Mouse (Mus musculus): ENCODE measurements at regions not wholly inside any gene's neighbourhood (a gene's known extent, or its start where the extent isn't known, plus 50 kb on each side); places are given as distances from the start of the nearest gene placed in this dataset.

DNA sequence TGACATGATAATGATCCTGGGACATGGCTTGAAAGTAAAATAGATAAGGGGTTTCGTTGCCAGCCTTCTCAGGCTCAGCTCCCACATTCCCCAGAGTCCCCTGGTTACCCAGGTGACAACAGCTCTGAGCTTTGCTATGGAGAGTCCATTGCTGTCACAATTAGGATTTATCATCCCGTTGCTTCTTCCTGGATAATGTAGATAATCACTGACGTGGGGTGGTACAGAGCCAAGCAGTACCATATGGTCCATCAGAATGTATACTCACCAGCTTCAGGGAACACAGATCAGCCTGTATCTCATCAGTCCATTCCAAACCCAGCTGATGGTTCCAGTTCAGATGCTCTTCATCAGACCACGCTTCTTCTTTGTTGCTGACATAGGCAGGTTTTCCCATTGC, 145.7 kb upstream of the Sfrp2 start:
- Histone ChIP-seq H3K4me2 (replicated peaks) (no peak overlapping the region), H3K9me3 (no peaks in the 10 kb centered on the region), H3K36me3 (no peaks in the 10 kb centered on the region), H3K4me3 (no peak overlapping the region), H3K4me1 (no peaks in the 10 kb centered on the region), H3K27ac (no peak overlapping the region), H3K27me3 (no peaks in the 10 kb centered on the region), H3K9ac (no peak overlapping the region)
- whole genome bisulfite sequencing, result 79% methylated on average over 4 of the region's 4 CpGs
- ATAC-seq (ENCODE audit: low FRiP score, low read depth), result no peak

DNA sequence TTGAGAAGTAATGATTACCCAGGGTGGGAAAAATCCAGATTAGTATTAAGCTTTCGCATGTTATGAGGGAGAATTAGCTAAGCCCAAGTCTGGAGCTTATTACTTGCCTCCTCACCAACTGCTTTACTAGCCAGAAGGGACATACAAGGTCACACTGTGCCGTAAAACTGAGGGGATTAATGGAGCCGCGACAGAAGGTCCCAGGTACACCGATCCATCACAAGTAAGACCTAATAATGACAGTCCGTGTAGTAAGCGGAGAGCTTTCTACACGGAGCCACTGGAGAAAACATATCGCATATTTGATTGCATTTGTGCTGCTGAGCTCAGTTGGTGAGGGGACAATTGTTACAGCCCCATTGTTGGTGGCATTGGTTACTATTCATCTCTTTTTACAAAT, 133.1 kb upstream of the Sfrp2 start:
- Histone ChIP-seq H3K4me3 (no peak overlapping the region), H3K4me2 (replicated peaks) (no peak overlapping the region; the same call in 1 of the 2 replicates), H3K9me3 (no peaks in the 10 kb centered on the region), H3K27me3 (no peaks in the 10 kb centered on the region), H3K27ac (no peak overlapping the region), H3K4me1 (peaks cover 15% of the 10 kb centered on the region), H3K9ac (no peak overlapping the region), H3K36me3 (no peaks in the 10 kb centered on the region)
- WGBS, result 25% methylated on average over 9 of the region's 9 CpGs
- no peak for ATAC-seq (ENCODE audit: low FRiP score, low read depth)

DNA sequence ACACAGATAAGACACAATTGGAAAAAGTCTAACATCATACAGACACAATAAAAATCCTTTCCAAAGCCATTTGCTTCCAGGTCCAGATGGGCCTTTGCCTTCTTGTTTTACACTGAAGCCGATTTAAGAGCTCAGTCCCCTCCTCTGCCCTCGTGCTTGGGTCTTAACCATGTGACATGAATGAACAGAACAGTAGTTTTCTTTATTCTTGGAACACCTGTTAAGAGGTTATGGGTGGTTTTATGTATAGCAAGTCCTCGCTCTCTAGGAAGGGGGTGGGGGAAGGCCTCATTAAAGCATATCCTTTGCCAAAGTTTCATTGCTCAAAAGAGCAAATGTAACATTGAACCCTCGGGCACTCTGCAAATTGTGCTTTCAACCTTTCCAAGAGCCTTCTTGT, 125.7 kb upstream of the Sfrp2 start:
- Histone ChIP-seq H3K27ac (no peak overlapping the region), H3K27me3 (no peaks in the 10 kb centered on the region), H3K9ac (no peak overlapping the region), H3K9me3 (no peaks in the 10 kb centered on the region), H3K36me3 (no peaks in the 10 kb centered on the region), H3K4me1 (0 out of 2 replicates have a peak, but pooled peaks cover 4% of the 10 kb centered on the region), H3K4me3 (no peak overlapping the region), H3K4me2 (replicated peaks) (no peak overlapping the region)
- WGBS, result 14% methylated on average over 4 of the region's 4 CpGs
- ATAC-seq (ENCODE audit: low FRiP score, low read depth), result peak; percentile 76; the same call in 1 of the 2 replicates

DNA sequence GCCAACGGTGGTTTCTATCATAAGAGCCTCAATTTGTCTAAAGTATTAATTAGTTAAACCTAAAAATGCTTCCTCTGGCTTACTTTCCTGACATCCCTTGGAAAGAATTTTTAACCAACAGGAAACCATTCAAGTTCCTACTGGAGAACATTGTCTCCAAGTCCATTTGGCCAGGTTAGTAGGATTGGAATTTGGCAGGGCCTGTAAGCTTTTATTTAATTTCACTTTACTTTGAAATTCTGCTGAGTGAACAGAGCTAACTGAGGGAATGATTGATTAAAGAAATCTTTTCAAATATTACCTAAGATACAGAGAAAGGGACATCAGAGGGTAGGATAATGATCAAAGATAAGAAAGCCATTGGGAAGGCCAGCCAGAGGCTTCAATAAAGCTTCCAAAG, 102.4 kb upstream of the Sfrp2 start:
- no peaks in the 10 kb centered on the region for H3K36me3 ChIP-seq
- H3K27ac ChIP-seq, result no peak overlapping the region
- ATAC-seq (ENCODE audit: low FRiP score, low read depth), result no peak
- H3K4me1 ChIP-seq, result no peaks in the 10 kb centered on the region
- no peak overlapping the region for H3K4me2 ChIP-seq (replicated peaks)
- no peaks in the 10 kb centered on the region for H3K9me3 ChIP-seq
- H3K4me3 ChIP-seq, result no peak overlapping the region
- H3K9ac ChIP-seq, result no peak overlapping the region
- no peaks in the 10 kb centered on the region for H3K27me3 ChIP-seq
- 88% methylated on average over 1 of the region's 1 CpGs for WGBS

DNA sequence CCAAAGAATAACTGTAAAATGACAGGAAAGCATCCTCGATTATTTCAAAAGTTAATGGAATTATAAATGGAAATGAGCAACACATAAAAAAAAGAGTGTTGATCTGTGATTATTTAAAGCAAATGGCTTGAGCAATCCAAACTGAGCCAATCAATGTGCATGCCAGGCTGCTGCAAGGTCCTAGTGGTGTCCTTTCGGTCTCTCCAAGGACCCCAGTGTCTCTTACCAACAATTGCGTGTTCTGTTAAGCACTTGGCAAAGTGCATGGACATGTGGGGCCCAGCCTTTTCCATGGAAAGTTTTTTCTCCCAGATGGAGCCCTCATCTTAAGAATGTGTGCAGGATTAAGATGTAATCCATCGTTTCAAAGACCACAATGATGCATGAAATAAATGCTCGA, 90.0 kb upstream of the Sfrp2 start:
- H3K4me1 ChIP-seq, result no peaks in the 10 kb centered on the region
- H3K27ac ChIP-seq, result no peak overlapping the region
- H3K27me3 ChIP-seq, result no peaks in the 10 kb centered on the region
- no peak overlapping the region for H3K4me3 ChIP-seq
- H3K9ac ChIP-seq, result no peak overlapping the region
- 85% methylated on average over 5 of the region's 5 CpGs for WGBS
- H3K9me3 ChIP-seq, result no peaks in the 10 kb centered on the region
- no peak for ATAC-seq (ENCODE audit: low FRiP score, low read depth)
- H3K4me2 ChIP-seq (replicated peaks), result no peak overlapping the region
- no peaks in the 10 kb centered on the region for H3K36me3 ChIP-seq

DNA sequence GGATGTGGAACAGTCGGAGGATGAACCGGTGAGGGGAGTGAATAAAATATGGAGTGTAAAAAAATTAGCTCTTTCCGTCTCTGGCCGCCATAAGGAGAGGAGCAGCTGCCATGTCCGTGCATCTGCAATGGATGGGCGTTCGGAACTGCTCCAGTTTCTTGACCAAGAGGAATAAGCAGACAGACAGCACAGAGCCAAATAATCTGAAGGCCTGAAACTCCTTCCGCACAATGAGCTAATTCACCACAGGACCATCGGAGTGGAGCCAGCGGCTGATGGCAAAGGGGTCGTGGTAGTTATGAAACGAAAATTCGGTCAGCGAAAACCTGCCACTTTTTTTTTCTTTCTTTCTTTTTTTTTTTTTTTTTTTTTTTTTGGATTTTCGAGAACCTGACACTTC, 79.5 kb upstream of the Sfrp2 start:
- WGBS, result 93% methylated on average over 15 of the region's 15 CpGs
- Histone ChIP-seq H3K9me3 (no peaks in the 10 kb centered on the region), H3K4me2 (replicated peaks) (no peak overlapping the region), H3K9ac (no peak overlapping the region), H3K4me1 (peaks cover 10% of the 10 kb centered on the region; the same call in 1 of the 2 replicates), H3K4me3 (no peak overlapping the region), H3K36me3 (no peaks in the 10 kb centered on the region), H3K27me3 (no peaks in the 10 kb centered on the region), H3K27ac (no peak overlapping the region)
- no peak for ATAC-seq (ENCODE audit: low FRiP score, low read depth)

DNA sequence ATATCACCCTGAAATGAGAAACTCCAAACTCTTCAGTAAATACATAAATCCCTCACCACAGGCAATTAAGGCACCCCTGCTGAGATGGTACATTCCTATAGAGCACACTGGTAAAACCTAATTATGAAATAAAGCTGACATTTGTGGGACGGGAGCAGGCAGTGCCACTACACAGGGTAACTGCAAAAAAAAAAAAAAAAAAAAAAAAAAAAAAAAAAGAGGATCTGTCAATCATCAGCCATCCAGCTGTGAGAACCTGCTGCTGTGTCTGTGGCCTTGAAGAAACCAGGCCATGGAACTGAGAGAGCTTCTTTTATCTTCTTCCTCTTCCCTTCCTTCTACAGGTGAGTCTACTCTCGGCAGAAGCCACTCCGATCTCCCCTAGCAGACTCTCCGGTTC, 78.6 kb upstream of the Sfrp2 start:
- no peak for ATAC-seq (ENCODE audit: low FRiP score, low read depth)
- WGBS, result 71% methylated on average over 4 of the region's 4 CpGs
- Histone ChIP-seq H3K4me2 (replicated peaks) (no peak overlapping the region), H3K9me3 (no peaks in the 10 kb centered on the region), H3K4me3 (no peak overlapping the region), H3K27me3 (no peaks in the 10 kb centered on the region), H3K9ac (no peak overlapping the region), H3K27ac (no peak overlapping the region), H3K36me3 (no peaks in the 10 kb centered on the region), H3K4me1 (peaks cover 10% of the 10 kb centered on the region; the same call in 1 of the 2 replicates)

DNA sequence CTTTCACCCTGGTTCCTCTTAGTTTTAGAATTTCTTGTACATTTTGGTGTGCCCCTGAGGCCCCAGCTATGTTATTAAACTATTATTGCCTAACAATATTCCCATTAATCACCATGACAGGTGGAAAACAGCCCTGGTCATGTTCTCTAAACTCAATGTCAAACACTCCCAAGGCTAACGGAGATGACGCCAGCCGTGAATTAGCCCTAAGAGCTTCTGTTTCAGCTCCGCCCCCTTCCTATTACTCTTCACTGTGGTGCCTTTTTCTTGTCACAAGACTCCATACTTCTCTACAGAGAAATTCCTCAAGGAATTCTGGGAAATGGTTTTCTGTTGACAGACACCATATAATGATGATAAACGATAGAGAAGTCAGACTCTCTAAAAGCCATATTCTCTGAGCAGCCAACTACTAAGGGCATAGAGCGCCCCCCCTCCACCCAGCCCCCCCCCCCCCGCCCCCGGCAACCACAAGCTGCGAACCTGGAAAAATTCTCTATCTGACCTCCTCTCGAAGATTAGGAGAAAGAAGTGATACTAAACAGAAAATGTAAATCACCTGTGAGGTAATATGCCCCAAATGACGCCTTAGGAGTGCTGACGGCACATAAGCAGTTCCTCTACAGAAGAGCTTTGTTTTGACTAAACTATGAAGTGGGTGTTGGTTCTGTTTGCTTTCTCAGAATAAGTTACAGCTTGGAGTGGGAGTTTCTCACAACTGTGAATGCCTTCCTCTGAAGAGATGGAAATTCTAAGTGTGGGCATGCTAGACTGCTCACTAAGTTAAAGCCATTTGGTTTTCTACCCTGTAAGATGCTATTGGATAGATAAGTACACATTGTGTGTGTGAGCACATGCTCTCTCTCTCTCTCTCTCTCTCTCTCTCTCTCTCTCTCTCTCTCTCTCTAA, 76.8 kb upstream of the Sfrp2 start:
- Histone ChIP-seq H3K36me3 (no peaks in the 10 kb centered on the region), H3K4me3 (no peak overlapping the region), H3K9me3 (no peaks in the 10 kb centered on the region), H3K27me3 (no peaks in the 10 kb centered on the region), H3K4me2 (replicated peaks) (no peak overlapping the region), H3K4me1 (peaks cover 10% of the 10 kb centered on the region; the same call in 1 of the 2 replicates), H3K9ac (no peak overlapping the region), H3K27ac (no peak overlapping the region)
- ATAC-seq (ENCODE audit: low FRiP score, low read depth), result no peak; the same call in 1 of the 2 replicates
- 56% methylated on average over 12 of the region's 12 CpGs for WGBS

DNA sequence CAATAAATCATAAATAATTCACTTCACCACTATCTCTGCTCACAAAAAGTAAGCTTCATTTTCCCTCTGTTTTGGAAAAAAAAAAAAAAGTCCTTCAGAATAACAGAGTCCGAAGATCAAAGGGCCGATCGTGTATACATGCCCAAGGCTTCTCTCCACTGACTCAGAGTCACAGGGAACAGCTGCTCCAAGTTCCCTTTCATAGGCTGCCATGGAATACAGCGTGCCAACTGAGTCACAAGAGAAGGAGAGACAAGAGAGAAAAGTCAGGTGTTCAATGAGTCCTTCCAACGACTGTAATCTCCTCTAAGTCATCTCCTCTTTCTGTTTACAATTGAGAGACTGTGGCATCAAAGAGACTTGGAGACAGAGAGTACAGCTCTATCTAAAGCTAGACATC, 71.6 kb upstream of the Sfrp2 start:
- H3K4me2 ChIP-seq (replicated peaks), result no peak overlapping the region
- no peak overlapping the region for H3K9ac ChIP-seq
- H3K9me3 ChIP-seq, result no peaks in the 10 kb centered on the region
- no peak for ATAC-seq (ENCODE audit: low FRiP score, low read depth)
- H3K27ac ChIP-seq, result no peak overlapping the region
- peaks cover 2% of the 10 kb centered on the region; the same call in 1 of the 2 replicates for H3K4me1 ChIP-seq
- no peaks in the 10 kb centered on the region for H3K27me3 ChIP-seq
- H3K36me3 ChIP-seq, result no peaks in the 10 kb centered on the region
- no peak overlapping the region for H3K4me3 ChIP-seq
- 68% methylated on average over 5 of the region's 5 CpGs for WGBS

DNA sequence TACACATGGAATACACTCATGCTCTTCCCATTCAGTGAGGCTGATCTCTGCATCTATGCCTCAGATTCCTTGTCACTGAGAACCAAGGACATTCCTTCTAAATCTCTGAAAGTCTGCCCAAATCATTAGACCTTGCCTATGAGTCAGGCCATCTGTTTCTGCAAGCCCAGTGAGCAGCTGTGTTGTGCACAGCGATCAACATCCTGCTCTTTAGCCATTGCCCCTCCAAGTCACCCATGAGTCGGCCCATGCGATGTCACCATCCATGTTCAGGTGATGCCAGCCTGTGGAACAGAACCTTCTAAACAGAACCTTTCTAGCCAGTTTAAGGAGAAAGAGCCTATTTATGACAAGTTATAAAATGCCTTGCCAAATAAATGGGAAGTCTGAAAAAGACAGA, 66.4 kb upstream of the Sfrp2 start:
- H3K27me3 ChIP-seq, result no peaks in the 10 kb centered on the region
- H3K9me3 ChIP-seq, result no peaks in the 10 kb centered on the region
- H3K9ac ChIP-seq, result no peak overlapping the region
- peaks cover 12% of the 10 kb centered on the region; the same call in 1 of the 2 replicates for H3K4me1 ChIP-seq
- H3K4me3 ChIP-seq, result no peak overlapping the region
- 52% methylated on average over 3 of the region's 3 CpGs for WGBS
- no peak for ATAC-seq (ENCODE audit: low FRiP score, low read depth)
- H3K4me2 ChIP-seq (replicated peaks), result no peak overlapping the region
- no peak overlapping the region for H3K27ac ChIP-seq
- H3K36me3 ChIP-seq, result no peaks in the 10 kb centered on the region

DNA sequence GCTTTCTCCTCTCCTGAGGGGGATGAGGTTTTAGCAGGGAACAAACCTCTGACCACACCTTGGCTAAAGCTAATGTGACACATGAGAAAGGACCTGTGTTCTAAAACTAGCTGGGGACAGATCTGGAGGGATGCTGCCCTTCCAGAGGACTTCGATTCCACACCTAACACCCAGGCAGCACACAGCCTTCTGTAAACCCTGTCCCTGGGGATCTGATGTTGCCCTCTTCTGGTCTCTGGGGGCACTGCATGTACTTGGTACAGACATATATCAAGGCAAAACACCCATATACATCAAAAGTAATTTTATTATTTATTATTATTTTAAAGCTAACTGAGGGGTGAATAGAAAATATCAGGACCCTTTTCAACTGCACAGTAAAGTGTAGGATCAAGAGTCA, 65.0 kb upstream of the Sfrp2 start:
- Histone ChIP-seq H3K36me3 (no peaks in the 10 kb centered on the region), H3K9ac (no peak overlapping the region), H3K27ac (no peak overlapping the region), H3K9me3 (no peaks in the 10 kb centered on the region), H3K4me1 (peaks cover 12% of the 10 kb centered on the region; the same call in 1 of the 2 replicates), H3K27me3 (no peaks in the 10 kb centered on the region), H3K4me2 (replicated peaks) (no peak overlapping the region), H3K4me3 (no peak overlapping the region)
- no peak for ATAC-seq (ENCODE audit: low FRiP score, low read depth)
- 65% methylated on average over 1 of the region's 1 CpGs for WGBS

DNA sequence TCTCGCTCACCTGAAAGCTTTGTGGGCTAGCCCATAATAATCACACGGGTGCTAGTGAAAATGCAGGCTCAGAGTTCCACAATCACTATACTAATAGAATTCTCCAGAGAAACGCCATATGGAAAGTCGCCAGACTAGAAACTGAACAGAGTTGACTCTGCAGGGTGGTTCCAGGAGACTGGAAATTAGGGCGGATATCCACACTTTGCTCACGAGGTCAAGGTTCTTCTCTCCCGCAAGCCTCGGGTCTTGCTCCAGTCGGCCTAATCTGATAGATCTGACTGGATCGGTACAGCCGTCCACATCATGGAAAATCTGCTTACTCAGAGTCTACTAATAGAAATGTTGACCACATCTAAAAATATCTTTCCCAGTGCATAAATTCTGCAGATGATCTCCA, 61.6 kb upstream of the Sfrp2 start:
- Histone ChIP-seq H3K4me1 (peaks cover 20% of the 10 kb centered on the region), H3K9ac (no peak overlapping the region), H3K4me3 (no peak overlapping the region), H3K27ac (no peak overlapping the region), H3K4me2 (replicated peaks) (no peak overlapping the region), H3K36me3 (no peaks in the 10 kb centered on the region), H3K27me3 (peaks cover 2% of the 10 kb centered on the region; the same call in 1 of the 2 replicates), H3K9me3 (no peaks in the 10 kb centered on the region)
- no peak for ATAC-seq (ENCODE audit: low FRiP score, low read depth)
- 88% methylated on average over 11 of the region's 11 CpGs for WGBS

DNA sequence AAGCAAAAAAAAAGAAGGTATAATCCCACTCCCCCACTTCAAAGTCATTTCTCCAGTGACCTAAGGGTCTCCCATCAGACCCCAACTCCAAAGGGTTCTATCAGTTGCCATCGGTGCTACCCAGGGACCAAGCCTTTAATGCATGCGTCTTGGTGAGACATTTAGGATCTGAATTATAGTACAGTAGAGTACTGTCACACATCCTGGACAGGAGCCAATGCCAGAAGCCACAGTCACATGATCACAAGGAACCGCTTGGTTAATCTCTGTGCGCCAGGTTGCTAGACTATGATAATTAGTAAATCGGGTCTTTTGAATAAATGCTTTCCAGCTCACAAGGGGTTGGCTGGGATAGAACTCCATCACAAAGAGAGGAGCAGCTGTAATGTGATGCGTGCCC, 60.9 kb upstream of the Sfrp2 start:
- no peak overlapping the region for H3K4me2 ChIP-seq (replicated peaks)
- H3K4me3 ChIP-seq, result no peak overlapping the region
- no peaks in the 10 kb centered on the region for H3K9me3 ChIP-seq
- H3K36me3 ChIP-seq, result no peaks in the 10 kb centered on the region
- WGBS, result 94% methylated on average over 6 of the region's 6 CpGs
- H3K27me3 ChIP-seq, result peaks cover 2% of the 10 kb centered on the region; the same call in 1 of the 2 replicates
- H3K27ac ChIP-seq, result no peak overlapping the region
- H3K4me1 ChIP-seq, result peaks cover 19% of the 10 kb centered on the region
- ATAC-seq (ENCODE audit: low FRiP score, low read depth), result no peak
- H3K9ac ChIP-seq, result no peak overlapping the region
